ENCODE assay signal across 14 mouse cellular contexts in the genomic region with DNA sequence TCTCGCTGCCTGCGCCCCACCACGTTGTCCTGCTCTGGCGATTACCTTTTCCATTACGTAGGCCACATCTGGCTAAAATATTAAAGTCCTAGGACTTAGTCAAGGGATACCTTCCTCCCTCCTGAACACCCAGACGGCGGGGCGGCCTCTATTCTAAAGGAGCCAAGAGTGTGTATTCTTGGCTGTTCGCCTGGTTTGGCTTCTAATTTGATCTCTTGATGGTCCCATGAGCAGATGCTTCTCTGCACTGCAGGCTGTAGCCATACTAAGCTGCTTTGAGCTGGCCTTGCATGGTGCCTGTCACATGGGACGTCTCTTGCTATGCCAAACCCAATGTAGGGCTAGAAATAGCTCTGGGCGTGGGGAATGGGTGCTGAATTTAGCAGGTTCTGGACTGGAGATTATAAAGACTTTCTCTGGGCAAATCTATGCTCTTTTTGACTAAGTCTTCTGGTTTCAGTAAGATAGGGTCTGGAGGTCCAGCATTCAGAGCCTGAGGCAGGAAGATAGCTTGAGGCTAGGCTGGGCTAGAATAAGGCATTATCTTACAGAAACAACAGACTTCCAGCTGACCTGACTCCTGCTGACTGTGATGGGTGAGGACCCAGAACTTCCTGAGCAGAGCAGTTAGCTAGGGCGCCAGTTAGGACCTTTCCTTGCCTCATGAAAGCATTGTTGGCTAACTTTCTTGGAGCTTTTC. TPM values are rescaled to one million over a fixed set of nuclear protein-coding genes. Genes with fewer than 3 reads are reported as not detected.
A peak's percentile ranks its signal among the peaks of the same experiment; 100 is the strongest.
DNase-seq lines count a peak whose midpoint lies in the region; ATAC-seq and TF ChIP-seq lines count a peak whose summit lies in the region.
"Had no signal": no experiment of that assay in that cellular context is flagged by ENCODE, and none has a peak within 500 bp of the region (broad histone marks: within the 10 kb centered on the region; RNA-seq: fewer than 3 reads in every experiment).

No protein-coding gene starts in this region.

- H3K4me1 ChIP-seq in heart, embryonic 16.5 days (ENCODE audit: control insufficient read depth, insufficient read depth, low read length): peaks cover 28% of the 10 kb centered on the region
- H3K4me1 ChIP-seq: forebrain, embryonic 15.5 days had no signal

- H3K4me2 ChIP-seq in heart, embryonic 16.5 days (ENCODE audit: low read depth, low read length): no peak overlapping the region
- peak overlapping the region; percentile 38 for H3K4me2 ChIP-seq in myocyte (ENCODE audit: low read depth)
- H3K4me2 ChIP-seq: forebrain, embryonic 15.5 days had no signal

- intact Hi-C loops in gastrocnemius, adult 2 months (cut with DNase I): loop anchor here (2.0 kb wide), 1 partner anchor 14 kb away; no protein-coding TSS in a partner anchor

- H3K4me3 ChIP-seq in layer of hippocampus, adult 2 months: no peak overlapping the region
- H3K4me3 ChIP-seq in gastrocnemius, adult 2 months: peak overlapping the region; percentile 55
- no peak overlapping the region for H3K4me3 ChIP-seq in heart, embryonic 16.5 days (ENCODE audit: low read length)
- no peak overlapping the region for H3K4me3 ChIP-seq in myocyte
- H3K4me3 ChIP-seq: forebrain, embryonic 15.5 days had no signal

- no peak overlapping the region for H3ac ChIP-seq in myocyte (ENCODE audit: control insufficient read depth, insufficient read length)

- 68% methylated on average over 12 of the region's 12 CpGs for WGBS in heart, embryonic 16.5 days

- peak; percentile 57 for ATAC-seq in heart, embryonic 16.5 days (replicated peaks; ENCODE audit: extremely low read depth, insufficient read depth, low FRiP score)
- no peak for ATAC-seq in inflammation-experienced regulatory T-cells, adult 6 months
- ATAC-seq: forebrain, embryonic 15.5 days had no signal

- no peaks in the 10 kb centered on the region for H3K27me3 ChIP-seq in heart, embryonic 16.5 days (ENCODE audit: control insufficient read depth, insufficient read depth, low read length)
- H3K27me3 ChIP-seq in myocyte (ENCODE audit: control insufficient read depth, insufficient read depth, insufficient read length): no peaks in the 10 kb centered on the region
- H3K27me3 ChIP-seq: forebrain, embryonic 15.5 days had no signal

- peak overlapping the region; percentile 59; the same call in 1 of the 2 replicates for H3K27ac ChIP-seq in layer of hippocampus, adult 2 months
- H3K27ac ChIP-seq in gastrocnemius, adult 2 months: peak overlapping the region; percentile 99
- H3K27ac ChIP-seq in heart, embryonic 16.5 days (ENCODE audit: low read length): peak overlapping the region; percentile 68
- H3K27ac ChIP-seq: forebrain, embryonic 15.5 days had no signal

- H3K36me3 ChIP-seq in heart, embryonic 16.5 days (ENCODE audit: control insufficient read depth, insufficient read depth): peaks cover 93% of the 10 kb centered on the region
- H3K36me3 ChIP-seq in myocyte (ENCODE audit: control insufficient read depth, insufficient read depth): peaks cover 85% of the 10 kb centered on the region

- DNase-seq in layer of hippocampus, adult 2 months (ENCODE audit: low spot score in 2 of 2): no peak
- DNase-seq in layer of hippocampus, adult 8-10 months (ENCODE audit: low spot score in 2 of 2): no peak
- DNase-seq in gastrocnemius, adult 2 months: peak; percentile 83
- DNase-seq in kidney, adult 9 months: no peak
- DNase-seq in layer of hippocampus, postnatal 10 days (ENCODE audit: low spot score in 2 of 2): no peak
- DNase-seq: layer of hippocampus, adult 9-11 months; lung, adult 18-20 months; midbrain, embryonic 14.5 days; spleen, adult 18-20 months; thymus, postnatal 14 days had no signal

- no peaks in the 10 kb centered on the region for H3K9me3 ChIP-seq in heart, embryonic 16.5 days (replicated peaks; ENCODE audit: control insufficient read depth, low read length)
- H3K9me3 ChIP-seq: forebrain, embryonic 15.5 days had no signal

- TF ChIP-seq POLR2A in myocyte (IDR thresholded peaks at IDR 0.05; ENCODE audit: insufficient read length, low read depth): no peak

- H3K9ac ChIP-seq in heart, embryonic 16.5 days (ENCODE audit: low read length): no peak overlapping the region
- H3K9ac ChIP-seq: forebrain, embryonic 15.5 days had no signal

- no peak for TF ChIP-seq CTCF in layer of hippocampus, adult 2 months (conservative IDR thresholded peaks at IDR 0.05)
- TF ChIP-seq CTCF in gastrocnemius, adult 2 months (IDR thresholded peaks at IDR 0.05): no peak

- peaks cover 20% of the 10 kb centered on the region for H3K79me2 ChIP-seq in myocyte (ENCODE audit: control insufficient read depth, insufficient read depth)

TF ChIP-seq in myocyte, 11 proteins besides CTCF, POLR2A, EP300 and RAD21:
- TF ChIP-seq POLR2AphosphoS2 (IDR thresholded peaks at IDR 0.05; ENCODE audit: insufficient read length, low read depth) (no peak), USF1 (IDR thresholded peaks at IDR 0.05; ENCODE audit: low read depth) (peak; percentile 2), MYOG (IDR thresholded peaks at IDR 0.05; ENCODE audit: control insufficient read depth in 1 of 3, insufficient read depth in 1 of 3, insufficient read length in 2 of 3, low read depth in 2 of 3) (peak in 1 of 3 experiments; percentile 20)

RNA-seq across cellular contexts. Expression of a gene that starts 7.6 kb away (rescaled TPM):
- 1 to 10 TPM; 5.7 to 7.5 TPM for total RNA-seq in layer of hippocampus, adult 2 months (2021)
- 1 to 10 TPM; 6.5 to 9.7 (median 7.3) TPM for total RNA-seq in layer of hippocampus, adult 8-10 months (2022)
- total RNA-seq in gastrocnemius, adult 2 months (2021): under 1 TPM; 0.11 to 0.13 TPM
- polyA plus RNA-seq in heart, embryonic 16.5 days (2015; fragmentation: Nextera tagmentation; extraction: Ambion mirVana): 0.34 and 1.6 TPM in 2 replicates
- polyA plus RNA-seq in myocyte (2012; fragmentation: generic; extraction: Trizol): 1.5 TPM
- total RNA-seq in layer of hippocampus, postnatal 10 days (2021): 10 to 100 TPM; 12.8 to 14.7 TPM
- not detected for polyA plus RNA-seq in inflammation-experienced regulatory T-cells, adult 6 months (2017; shearing (Covaris generic))

RNA-seq across cellular contexts. Expression of a gene that starts 16.2 kb away (rescaled TPM):
- 1,000 to 10,000 TPM; 1,301 to 1,421 TPM for total RNA-seq in layer of hippocampus, adult 2 months (2021)
- total RNA-seq in layer of hippocampus, adult 8-10 months (2022): 1,000 to 10,000 TPM; 1,385 to 1,484 (median 1,437) TPM
- 1,000 to 10,000 TPM; 2,556 to 3,331 TPM for total RNA-seq in gastrocnemius, adult 2 months (2021)
- polyA plus RNA-seq in heart, embryonic 16.5 days (2015; fragmentation: Nextera tagmentation; extraction: Ambion mirVana): 1,977 and 2,080 TPM in 2 replicates
- 3,717 TPM for polyA plus RNA-seq in myocyte (2012; fragmentation: generic; extraction: Trizol)
- 100 to 1,000 TPM; 761 to 808 TPM for total RNA-seq in layer of hippocampus, postnatal 10 days (2021)
- 1,000 to 10,000 TPM in 1 of 3 experiments, 100 to 1,000 TPM in 2; 745 to 1,024 (median 798) TPM for polyA plus RNA-seq in inflammation-experienced regulatory T-cells, adult 6 months (2017; shearing (Covaris generic))

RNA-seq across cellular contexts. Expression of a gene that starts 55.3 kb away (rescaled TPM):
- total RNA-seq in layer of hippocampus, adult 2 months (2021): 100 to 1,000 TPM; 129 to 132 TPM
- 100 to 1,000 TPM; 118 to 145 (median 127) TPM for total RNA-seq in layer of hippocampus, adult 8-10 months (2022)
- 10 to 100 TPM; 25.7 to 26.0 TPM for total RNA-seq in gastrocnemius, adult 2 months (2021)
- polyA plus RNA-seq in heart, embryonic 16.5 days (2015; fragmentation: Nextera tagmentation; extraction: Ambion mirVana): 21.1 and 24.1 TPM in 2 replicates
- polyA plus RNA-seq in myocyte (2012; fragmentation: generic; extraction: Trizol): 11.4 TPM
- 100 to 1,000 TPM; 177 to 180 TPM for total RNA-seq in layer of hippocampus, postnatal 10 days (2021)
- 10 to 100 TPM; 17.2 to 62.5 (median 46.8) TPM for polyA plus RNA-seq in inflammation-experienced regulatory T-cells, adult 6 months (2017; shearing (Covaris generic))

Comparison
In these comparisons a context has a peak if more than half of its experiments do, and no peak if none do; other contexts are left out.
1. RNA of a gene that starts 7.6 kb away (total RNA-seq): 12.8 to 14.7 TPM in layer of hippocampus, postnatal 10 days, 6.5 to 9.7 TPM in layer of hippocampus, adult 8-10 months and 5.7 to 7.5 TPM in layer of hippocampus, adult 2 months; 0.11 to 0.13 TPM in gastrocnemius, adult 2 months; every median in the first group is over 4 times any median in the second.
2. RNA of a gene that starts 55.3 kb away (total RNA-seq): 177 to 180 TPM in layer of hippocampus, postnatal 10 days, 118 to 145 TPM in layer of hippocampus, adult 8-10 months and 129 to 132 TPM in layer of hippocampus, adult 2 months; 25.7 to 26.0 TPM in gastrocnemius, adult 2 months; every median in the first group is over 4 times any median in the second.
3. Peak in every context shown above with its lines, with median percentiles within 50 percentile points of each other: H3K27ac ChIP-seq.